Mouse (Mus musculus) bone marrow macrophage, adult 2 months (primary cell): ENCODE measurements around the gene Olfr1350.
"Not testable (repeated sequence)": the region's sequence is repeated elsewhere in the genome, so short reads cannot be mapped to it uniquely, and the experiment has no call there.

Experiments used
- CTCF ChIP-seq: IDR thresholded peaks from 2 replicates; pipeline ENCODE4 v1.5.1; 2012; ENCODE audit warnings: low read depth, mild to moderate bottlenecking, low read length, moderate library complexity
- POLR2A ChIP-seq: IDR thresholded peaks from 2 replicates; pipeline ENCODE4 v1.6.1; 2012; ENCODE audit warnings: mild to moderate bottlenecking, low read depth, low read length, borderline replicate concordance

GRCm38 (mm10) chr7:6588766-6589165, 24.1 kb downstream of the Olfr1350 start:
- not testable (repeated sequence) for TF ChIP-seq CTCF, POLR2A
